Mouse (Mus musculus) testis, adult 2 months (tissue): ENCODE measurements at regions not wholly inside any gene's neighbourhood (a gene's known extent, or its start where the extent isn't known, plus 50 kb on each side); places are given as distances from the start of the nearest gene placed in this dataset.

Experiments used
- CTCF ChIP-seq: fragments of 200-500 bp; IDR thresholded peaks from 2 replicates; pipeline ENCODE4 v1.5.1; 2012; ENCODE audit warnings: low read depth, mild to moderate bottlenecking, inconsistent platforms, low read length, moderate library complexity; ENCODE audit not compliant: control insufficient read depth, insufficient read depth, insufficient replicate concordance
- POLR2A ChIP-seq: fragments of 200-500 bp; IDR thresholded peaks from 2 replicates; pipeline ENCODE4 v1.6.1; 2012; ENCODE audit warnings: low read depth, mild to moderate bottlenecking, inconsistent platforms, low read length, moderate library complexity; ENCODE audit not compliant: control insufficient read depth

GRCm38 (mm10) chr17:27290311-27290710, 86.0 kb upstream of the Lemd2 start:
- no peak for TF ChIP-seq CTCF
- peak; percentile 35; the same call in 1 of the 2 replicates for TF ChIP-seq POLR2A
